Mouse (Mus musculus) erythroblast, embryonic 14.5 days (primary cell): Measurements from ENCODE around the gene Mmp15.

Source experiments
- GATA1 ChIP-seq: IDR thresholded peaks from 2 replicates; pipeline ENCODE4 v1.6.1; 2012; ENCODE audit warnings: low read length, inconsistent platforms, mixed read lengths
- TAL1 ChIP-seq: IDR thresholded peaks from 3 replicates; pipeline ENCODE4 v1.6.1; 2012; ENCODE audit warnings: low read length, inconsistent platforms, mixed read lengths

DNA sequence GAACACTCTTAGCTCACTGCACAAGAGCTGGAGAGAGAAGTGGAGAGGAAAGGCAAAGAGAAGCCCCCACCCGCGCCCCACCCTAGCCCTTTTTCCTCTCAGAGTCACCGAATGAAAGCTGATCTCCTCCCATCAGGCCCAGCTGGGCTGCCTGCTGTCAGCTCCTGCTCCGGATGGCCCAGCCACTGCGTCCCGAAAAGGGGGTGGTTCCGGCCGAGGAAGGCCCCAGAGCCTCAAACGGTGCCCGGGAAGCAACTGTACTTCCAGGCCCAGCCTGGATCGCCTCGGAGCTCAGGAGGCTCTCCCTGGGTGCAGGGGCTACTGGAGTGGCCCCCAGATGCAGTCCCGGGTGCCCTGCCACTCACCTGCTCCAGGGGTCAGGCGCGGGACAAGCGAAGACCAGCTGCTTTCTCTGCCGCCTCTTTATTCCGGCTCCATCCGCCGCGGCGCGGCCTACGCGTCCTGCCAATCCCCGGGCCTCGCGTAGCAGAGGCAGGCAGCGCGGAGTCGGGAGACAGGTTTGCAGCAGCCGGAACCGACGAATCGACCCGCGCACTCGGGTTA lies 20.8 kb upstream of the Mmp15 start:
- TF ChIP-seq TAL1 (no peak), GATA1 (no peak)
